Mouse (Mus musculus) mature B cell (primary cell): ENCODE data around the gene Hsd11b2.

Experiments
- in situ Hi-C: fragments of 300-500 bp; cut with MboI; formaldehyde crosslinking; loops from 2 replicates; pipeline ENCODE4 v1.14.3; 2019

The Hsd11b2 gene

GRCm38 (mm10) chr8:105527110-105527509 is 8.6 kb downstream of the Hsd11b2 start:
- in situ Hi-C loops, result no loop called here

GRCm38 (mm10) chr8:105528206-105528605 is 9.7 kb downstream of the Hsd11b2 start:
- in situ Hi-C loops, result no loop called here

- in situ Hi-C loops, result no loop called here
Observed at GRCm38 (mm10) chr8:105529271-105529670, 10.7 kb downstream of the Hsd11b2 start.

GRCm38 (mm10) chr8:105531774-105532173 is 13.2 kb downstream of the Hsd11b2 start:
- in situ Hi-C loops, result no loop called here

GRCm38 (mm10) chr8:105533439-105533838 is 14.9 kb downstream of the Hsd11b2 start:
- in situ Hi-C loops, result no loop called here

- in situ Hi-C loops, result no loop called here
Observed at GRCm38 (mm10) chr8:105533892-105534329, 15.4 kb downstream of the Hsd11b2 start.

- in situ Hi-C loops, result no loop called here
Observed at GRCm38 (mm10) chr8:105536546-105536945, 18.0 kb downstream of the Hsd11b2 start.

GRCm38 (mm10) chr8:105537011-105537677 is 18.6 kb downstream of the Hsd11b2 start:
- in situ Hi-C loops, result no loop called here

GRCm38 (mm10) chr8:105538940-105539339 is 20.4 kb downstream of the Hsd11b2 start:
- in situ Hi-C loops, result no loop called here

GRCm38 (mm10) chr8:105542032-105542656 is 23.6 kb downstream of the Hsd11b2 start:
- in situ Hi-C loops, result no loop called here

- in situ Hi-C loops, result no loop called here
Observed at GRCm38 (mm10) chr8:105542808-105543207, 24.3 kb downstream of the Hsd11b2 start.

- in situ Hi-C loops, result no loop called here
Observed at GRCm38 (mm10) chr8:105543703-105544102, 25.1 kb downstream of the Hsd11b2 start.

- in situ Hi-C loops, result no loop called here
Observed at GRCm38 (mm10) chr8:105544544-105545205, 26.1 kb downstream of the Hsd11b2 start.

GRCm38 (mm10) chr8:105545249-105545648 is 26.7 kb downstream of the Hsd11b2 start:
- in situ Hi-C loops, result no loop called here

GRCm38 (mm10) chr8:105546384-105547350 is 28.1 kb downstream of the Hsd11b2 start:
- in situ Hi-C loops, result no loop called here

GRCm38 (mm10) chr8:105549506-105549905 is 31.0 kb downstream of the Hsd11b2 start:
- in situ Hi-C loops, result no loop called here

GRCm38 (mm10) chr8:105550083-105550482 is 31.5 kb downstream of the Hsd11b2 start:
- in situ Hi-C loops, result no loop called here

GRCm38 (mm10) chr8:105552032-105552431 is 33.5 kb downstream of the Hsd11b2 start:
- in situ Hi-C loops, result no loop called here

GRCm38 (mm10) chr8:105552824-105553223 is 34.3 kb downstream of the Hsd11b2 start:
- in situ Hi-C loops, result no loop called here

GRCm38 (mm10) chr8:105554087-105554486 is 35.5 kb downstream of the Hsd11b2 start:
- in situ Hi-C loops, result no loop called here

GRCm38 (mm10) chr8:105555230-105555629 is 36.7 kb downstream of the Hsd11b2 start:
- in situ Hi-C loops, result no loop called here

- in situ Hi-C loops, result no loop called here
Observed at GRCm38 (mm10) chr8:105562863-105563262, 44.3 kb downstream of the Hsd11b2 start.
